Mouse (Mus musculus): ENCODE measurements around the gene Emx1. TPM values are rescaled to one million over a fixed set of nuclear protein-coding genes. Genes with fewer than 3 reads are reported as not detected.
"Not testable (repeated sequence)": the region's sequence is repeated elsewhere in the genome, so short reads cannot be mapped to it uniquely, and the experiment has no call there.

Emx1 gene
- polyA plus RNA-seq (2011; ENCODE audit: insufficient read depth, insufficient read length, low replicate concordance, missing spikeins) = not detected in 2 replicates

DNA sequence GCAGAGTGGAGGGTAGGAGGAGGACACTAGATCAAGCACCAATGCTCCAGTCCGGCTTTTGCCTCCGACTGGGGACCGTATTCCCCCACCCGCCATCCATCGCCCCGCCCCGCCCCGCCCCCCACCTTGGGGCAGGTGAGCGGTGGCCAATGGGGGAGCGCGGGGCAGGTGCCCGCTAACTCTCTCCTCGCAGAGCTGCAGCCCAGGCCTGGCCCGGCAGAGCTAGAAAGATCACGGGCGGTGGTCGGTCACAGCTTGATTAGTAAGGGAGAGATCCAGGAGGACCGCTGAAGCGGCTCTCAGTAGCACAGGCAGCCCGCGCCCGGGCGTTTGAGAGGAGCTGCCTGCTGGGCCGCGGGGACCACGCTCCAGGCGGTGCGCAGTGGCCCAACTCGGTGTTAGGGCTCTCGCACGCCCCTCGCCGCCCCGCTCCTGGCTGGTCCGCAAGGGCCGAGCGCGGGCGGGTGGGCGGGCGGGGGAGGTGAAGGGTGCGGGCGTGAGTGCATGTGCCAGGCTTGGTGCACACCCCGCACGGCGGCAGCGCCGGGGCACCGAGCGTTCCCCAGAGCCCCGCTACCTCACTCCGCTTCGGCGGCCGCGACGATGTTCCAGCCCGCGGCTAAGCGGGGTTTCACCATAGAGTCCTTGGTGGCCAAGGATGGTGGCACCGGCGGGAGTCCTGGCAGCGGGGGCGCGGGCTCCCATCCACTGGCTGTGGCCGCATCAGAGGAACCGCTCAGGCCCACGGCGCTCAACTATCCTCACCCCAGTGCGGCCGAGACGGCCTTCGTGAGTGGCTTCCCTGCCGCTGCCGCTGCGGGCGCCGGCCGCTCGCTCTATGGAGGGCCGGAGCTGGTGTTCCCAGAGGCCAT lies at the start of gene Emx1:
TSS of gene Emx1 (plus strand) at position 99 of the 872 bp plus-strand sequence.
- WGBS = 3% methylated on average over 77 of the region's 81 CpGs
- H3K4me3 ChIP-seq (replicated peaks; ENCODE audit: control insufficient read depth, low read depth, low read length) = no peak within 1 kb of the TSS
- no peak within 1 kb of the TSS for H3K27ac ChIP-seq (ENCODE audit: control insufficient read depth, insufficient read depth, low read depth, low read length, poor library complexity)
- TF ChIP-seq CTCF (IDR thresholded peaks at IDR 0.05; ENCODE audit: control insufficient read depth, insufficient read depth, low read length) = no peak
- no peak for TF ChIP-seq POLR2A (IDR thresholded peaks at IDR 0.05; ENCODE audit: borderline replicate concordance, control insufficient read depth, low read depth, low read length)
- no peaks in the 10 kb centered on the region for H3K4me1 ChIP-seq (ENCODE audit: control insufficient read depth, insufficient read depth, low read length)

DNA sequence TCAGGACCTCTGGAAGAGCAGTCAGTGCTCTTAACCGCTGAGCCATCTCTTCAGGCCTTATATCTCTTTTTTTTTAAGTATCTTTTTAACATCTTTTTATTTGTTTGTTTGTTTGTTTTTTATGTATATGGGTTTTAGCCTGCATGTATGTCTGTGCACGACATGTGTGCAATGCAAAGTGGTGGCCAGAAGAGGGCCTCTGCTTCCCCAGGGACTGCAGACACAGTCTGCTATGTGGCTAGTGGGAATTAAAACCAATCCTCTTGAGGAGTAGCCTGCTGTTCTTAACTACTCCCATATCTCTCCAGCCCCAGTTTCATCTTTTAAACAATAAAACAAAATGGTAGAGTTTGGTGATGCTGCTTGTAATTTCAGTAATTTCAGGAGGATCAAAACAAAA lies 47.7 kb upstream of the Emx1 start:
- Histone ChIP-seq H3K4me1 (ENCODE audit: control insufficient read depth, insufficient read depth, low read length) (no peaks in the 10 kb centered on the region), H3K27ac (ENCODE audit: control insufficient read depth, insufficient read depth, low read depth, low read length, poor library complexity) (no peak overlapping the region), H3K4me3 (replicated peaks; ENCODE audit: control insufficient read depth, low read depth, low read length) (no peak overlapping the region)
- WGBS = 91% methylated on average over 2 of the region's 2 CpGs
- TF ChIP-seq CTCF (IDR thresholded peaks at IDR 0.05; ENCODE audit: control insufficient read depth, insufficient read depth, low read length) (no peak), POLR2A (IDR thresholded peaks at IDR 0.05; ENCODE audit: borderline replicate concordance, control insufficient read depth, low read depth, low read length) (no peak)

DNA sequence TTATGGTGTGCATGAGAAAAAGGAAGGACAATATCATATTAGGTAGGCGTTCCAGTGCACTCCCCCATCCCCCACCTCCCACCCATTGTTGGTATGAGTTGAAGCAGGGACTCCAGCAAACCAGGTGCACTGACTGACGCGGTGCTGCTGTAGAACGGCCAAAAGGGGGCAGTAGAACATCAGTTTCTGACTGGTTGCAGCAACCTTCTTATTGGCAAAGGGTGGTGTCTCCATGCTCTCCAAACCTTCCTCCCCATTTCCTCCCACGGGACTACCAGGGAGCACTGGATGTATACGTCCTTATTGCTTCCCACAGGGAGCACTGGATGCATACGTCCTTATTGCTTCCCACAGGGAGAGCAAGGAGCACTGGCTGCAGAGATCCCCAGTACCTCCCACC lies 46.2 kb upstream of the Emx1 start:
- WGBS = 8% methylated on average over 7 of the region's 7 CpGs
- H3K27ac ChIP-seq (ENCODE audit: control insufficient read depth, insufficient read depth, low read depth, low read length, poor library complexity); H3K4me3 ChIP-seq (replicated peaks; ENCODE audit: control insufficient read depth, low read depth, low read length); H3K4me1 ChIP-seq (ENCODE audit: control insufficient read depth, insufficient read depth, low read length): not testable (repeated sequence)
- TF ChIP-seq CTCF (IDR thresholded peaks at IDR 0.05; ENCODE audit: control insufficient read depth, insufficient read depth, low read length) = peak; percentile 45

DNA sequence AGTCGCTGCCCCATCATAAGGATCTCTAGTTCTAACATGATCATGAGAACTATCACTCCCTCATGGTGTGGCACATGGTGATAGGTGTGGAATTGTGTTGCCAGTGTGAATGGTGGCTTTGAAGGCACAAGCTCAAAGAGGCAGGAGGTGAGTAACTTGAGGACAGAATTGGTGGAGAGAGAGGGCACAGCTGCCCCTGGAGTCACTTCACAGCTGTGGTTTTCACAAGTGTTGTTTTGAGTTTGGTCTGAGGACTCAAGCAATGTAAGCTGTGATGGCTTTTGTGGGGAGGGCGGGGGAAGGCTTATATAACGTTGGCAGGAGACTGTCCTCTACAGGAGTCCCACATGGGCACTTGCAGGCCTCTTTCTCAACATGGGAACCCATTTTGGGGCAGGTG lies 42.8 kb upstream of the Emx1 start:
- no peak for TF ChIP-seq POLR2A (IDR thresholded peaks at IDR 0.05; ENCODE audit: borderline replicate concordance, control insufficient read depth, low read depth, low read length)
- no peak for TF ChIP-seq CTCF (IDR thresholded peaks at IDR 0.05; ENCODE audit: control insufficient read depth, insufficient read depth, low read length)
- WGBS = 56% methylated on average over 3 of the region's 3 CpGs
- no peak overlapping the region for H3K27ac ChIP-seq (ENCODE audit: control insufficient read depth, insufficient read depth, low read depth, low read length, poor library complexity)
- no peak overlapping the region for H3K4me3 ChIP-seq (replicated peaks; ENCODE audit: control insufficient read depth, low read depth, low read length)
- H3K4me1 ChIP-seq (ENCODE audit: control insufficient read depth, insufficient read depth, low read length) = no peaks in the 10 kb centered on the region

DNA sequence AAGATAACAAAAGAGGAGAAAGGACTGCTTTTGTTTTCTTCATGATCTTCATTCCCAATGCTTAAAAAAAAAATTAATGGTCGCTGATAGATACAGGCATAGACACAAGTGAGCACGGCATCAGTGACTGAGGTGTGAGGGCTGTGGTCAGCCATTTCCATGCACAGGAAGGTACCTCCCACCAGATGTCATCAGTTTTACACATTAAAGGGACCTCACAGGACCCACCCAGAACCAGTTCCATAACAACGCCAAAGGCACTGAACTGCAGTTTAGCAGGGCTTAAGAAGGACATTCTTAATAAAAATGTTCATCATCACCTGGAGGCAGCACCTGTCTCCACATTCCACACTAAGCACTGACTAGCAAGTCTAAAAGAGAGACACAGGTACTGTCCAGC lies 39.6 kb upstream of the Emx1 start:
- no peak for TF ChIP-seq CTCF (IDR thresholded peaks at IDR 0.05; ENCODE audit: control insufficient read depth, insufficient read depth, low read length)
- TF ChIP-seq POLR2A (IDR thresholded peaks at IDR 0.05; ENCODE audit: borderline replicate concordance, control insufficient read depth, low read depth, low read length) = no peak
- whole genome bisulfite sequencing = 40% methylated on average over 3 of the region's 3 CpGs

DNA sequence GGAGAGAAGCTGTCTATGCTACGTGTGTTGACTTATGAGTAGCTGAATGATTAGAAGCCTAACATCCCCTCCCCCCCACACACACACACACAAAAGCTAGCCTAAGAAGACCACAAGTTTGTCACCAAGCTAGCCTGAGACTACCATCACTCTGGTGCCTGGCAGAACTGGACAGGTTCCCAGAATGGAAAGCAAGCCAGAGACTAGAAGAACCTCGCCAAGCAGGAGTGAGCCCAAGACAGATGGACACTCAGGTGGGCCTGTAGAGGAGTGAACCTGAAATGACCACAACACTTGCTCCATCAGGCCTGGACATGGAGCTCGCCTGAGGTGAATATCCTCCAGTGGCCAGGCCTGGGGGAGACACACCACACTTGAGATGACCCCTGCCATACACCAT lies 36.9 kb upstream of the Emx1 start:
- WGBS = 76% methylated on average over 3 of the region's 3 CpGs
- TF ChIP-seq POLR2A (IDR thresholded peaks at IDR 0.05; ENCODE audit: borderline replicate concordance, control insufficient read depth, low read depth, low read length) = no peak
- no peak for TF ChIP-seq CTCF (IDR thresholded peaks at IDR 0.05; ENCODE audit: control insufficient read depth, insufficient read depth, low read length)
- H3K27ac ChIP-seq (ENCODE audit: control insufficient read depth, insufficient read depth, low read depth, low read length, poor library complexity) = no peak overlapping the region
- H3K4me3 ChIP-seq (replicated peaks; ENCODE audit: control insufficient read depth, low read depth, low read length) = no peak overlapping the region
- no peaks in the 10 kb centered on the region for H3K4me1 ChIP-seq (ENCODE audit: control insufficient read depth, insufficient read depth, low read length)

More for the DNA sequence above, 39.6 kb upstream of the Emx1 start:
- no peak overlapping the region for H3K27ac ChIP-seq (ENCODE audit: control insufficient read depth, insufficient read depth, low read depth, low read length, poor library complexity)
- H3K4me3 ChIP-seq (replicated peaks; ENCODE audit: control insufficient read depth, low read depth, low read length) = no peak overlapping the region
- H3K4me1 ChIP-seq (ENCODE audit: control insufficient read depth, insufficient read depth, low read length) = no peaks in the 10 kb centered on the region

DNA sequence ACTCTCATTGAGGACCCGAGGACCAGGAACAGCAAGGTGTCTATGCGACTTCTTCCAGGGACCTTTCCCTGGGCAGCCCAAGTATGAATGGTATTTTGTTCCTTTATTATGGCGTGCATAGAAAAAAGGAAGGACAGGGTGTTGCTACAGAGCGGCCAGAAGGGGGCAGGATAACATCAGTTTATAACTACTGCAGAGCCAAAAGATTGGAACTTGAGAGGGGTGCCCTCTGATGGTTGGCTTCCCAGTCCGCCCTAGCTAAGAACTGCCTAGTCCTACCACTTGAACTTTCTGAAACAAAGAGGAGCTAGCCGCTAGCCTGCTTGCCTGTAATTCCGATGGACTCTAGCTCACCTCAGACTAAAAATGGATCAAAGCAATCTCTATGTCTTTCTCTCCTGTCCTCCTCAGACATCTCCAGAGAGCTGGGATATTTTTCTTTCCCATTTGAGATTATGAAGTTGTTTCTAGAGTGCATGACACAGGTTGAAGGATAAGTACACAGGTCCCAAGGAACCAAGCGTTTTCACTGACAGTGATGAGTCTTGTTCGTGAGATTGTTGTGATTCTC lies 33.2 kb upstream of the Emx1 start:
- 17% methylated on average over 9 of the region's 9 CpGs for WGBS
- TF ChIP-seq POLR2A (IDR thresholded peaks at IDR 0.05; ENCODE audit: borderline replicate concordance, control insufficient read depth, low read depth, low read length) (no peak), CTCF (IDR thresholded peaks at IDR 0.05; ENCODE audit: control insufficient read depth, insufficient read depth, low read length) (peak; percentile 35; the same call in 1 of the 2 replicates)
- H3K4me3 ChIP-seq (replicated peaks; ENCODE audit: control insufficient read depth, low read depth, low read length) = no peak overlapping the region
- no peaks in the 10 kb centered on the region for H3K4me1 ChIP-seq (ENCODE audit: control insufficient read depth, insufficient read depth, low read length)
- no peak overlapping the region for H3K27ac ChIP-seq (ENCODE audit: control insufficient read depth, insufficient read depth, low read depth, low read length, poor library complexity)

DNA sequence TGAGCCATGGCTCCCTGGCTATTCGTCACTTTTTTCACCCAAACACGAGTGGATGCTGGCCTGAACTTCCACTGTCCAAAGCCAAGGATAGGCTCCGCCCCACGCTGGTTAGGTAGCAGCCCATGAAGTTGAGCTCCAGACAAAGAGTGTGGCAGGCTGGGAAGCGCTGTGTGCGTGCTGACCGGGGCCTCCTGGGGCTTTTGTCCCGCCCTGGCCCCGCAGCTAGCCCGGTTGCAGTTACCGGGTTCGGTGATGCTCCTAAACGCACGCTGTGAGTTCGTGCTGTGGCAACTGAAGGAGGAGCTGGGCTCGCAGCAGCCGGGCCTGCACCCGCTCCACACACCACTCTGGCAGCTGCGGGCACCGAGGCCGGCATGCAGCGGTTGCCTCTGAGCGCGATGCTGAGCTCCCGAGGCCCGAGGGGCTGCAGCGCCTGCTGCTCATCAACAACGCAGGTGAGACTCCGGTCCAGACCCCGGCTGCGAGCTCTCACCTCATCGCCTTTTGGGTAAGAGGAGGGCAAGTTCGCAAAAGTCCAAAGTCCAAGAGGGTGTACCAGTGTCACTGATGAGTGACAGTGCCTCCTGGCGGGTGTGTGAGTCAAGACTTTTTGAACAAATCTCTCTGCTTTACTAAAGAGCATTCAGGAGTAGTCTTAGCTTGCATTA lies 32.2 kb upstream of the Emx1 start:
- TF ChIP-seq CTCF (IDR thresholded peaks at IDR 0.05; ENCODE audit: control insufficient read depth, insufficient read depth, low read length) = no peak; the same call in 1 of the 2 replicates
- TF ChIP-seq POLR2A (IDR thresholded peaks at IDR 0.05; ENCODE audit: borderline replicate concordance, control insufficient read depth, low read depth, low read length) = no peak
- WGBS = 5% methylated on average over 34 of the region's 34 CpGs
- H3K27ac ChIP-seq (ENCODE audit: control insufficient read depth, insufficient read depth, low read depth, low read length, poor library complexity) = no peak overlapping the region
- no peak overlapping the region for H3K4me3 ChIP-seq (replicated peaks; ENCODE audit: control insufficient read depth, low read depth, low read length)
- H3K4me1 ChIP-seq (ENCODE audit: control insufficient read depth, insufficient read depth, low read length) = no peaks in the 10 kb centered on the region

DNA sequence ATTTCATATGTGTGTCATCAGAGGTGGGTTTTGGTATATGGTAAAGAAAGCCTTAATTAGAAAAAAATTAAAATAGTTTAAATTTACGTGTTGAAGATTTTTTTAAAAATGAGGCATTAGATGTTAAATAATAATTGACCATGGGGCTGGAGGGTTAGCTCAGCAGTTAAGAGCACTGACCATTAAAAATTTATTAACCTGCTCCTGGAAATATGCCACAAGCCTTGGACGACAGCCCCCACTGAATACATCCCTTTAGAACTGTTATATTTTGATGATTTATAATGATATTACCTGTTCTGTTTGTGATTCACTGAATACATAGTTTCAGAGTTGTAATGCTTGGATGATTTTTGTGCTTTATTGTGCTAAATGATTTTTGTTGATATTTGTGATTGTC lies 30.7 kb upstream of the Emx1 start:
- WGBS = 75% methylated on average over 2 of the region's 2 CpGs
- not testable (repeated sequence) for H3K4me1 ChIP-seq (ENCODE audit: control insufficient read depth, insufficient read depth, low read length)

DNA sequence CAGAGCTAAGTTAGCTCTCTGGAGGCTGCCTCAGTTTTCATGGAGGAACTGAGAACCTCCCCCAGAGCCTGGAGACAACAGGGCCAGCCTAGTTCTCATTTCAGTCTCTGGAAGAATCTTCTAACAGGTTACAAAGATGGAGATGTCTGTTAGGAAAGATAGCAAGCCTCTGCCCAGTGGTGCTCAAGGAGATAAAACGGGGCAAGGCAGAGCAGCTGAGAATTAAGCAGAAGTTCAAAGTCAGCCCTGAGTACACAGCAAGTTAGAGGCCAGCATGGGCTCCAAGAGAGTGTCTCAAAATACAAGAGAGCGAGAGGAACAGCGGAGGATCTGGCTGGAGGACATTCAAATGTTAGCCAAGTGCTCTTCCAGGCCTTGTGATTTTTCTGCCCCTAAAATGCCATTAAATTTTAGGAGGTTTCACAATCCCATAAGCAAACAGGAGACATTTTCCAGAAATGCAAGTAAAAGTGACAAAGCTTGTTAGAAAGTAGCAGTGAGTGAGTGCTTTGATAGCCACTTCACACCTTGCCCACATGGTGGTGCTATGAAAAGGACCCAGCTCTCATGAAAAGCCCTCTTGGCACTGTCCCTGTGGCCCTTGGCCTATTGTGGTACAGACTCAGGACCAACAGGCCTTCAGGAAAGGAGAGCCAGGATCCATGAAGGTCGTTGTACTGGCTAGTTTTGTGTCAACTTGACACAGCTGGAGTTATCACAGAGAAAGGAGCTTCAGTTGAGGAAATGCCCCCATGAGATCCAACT lies 29.0 kb upstream of the Emx1 start:
- H3K4me1 ChIP-seq (ENCODE audit: control insufficient read depth, insufficient read depth, low read length); H3K4me3 ChIP-seq (replicated peaks; ENCODE audit: control insufficient read depth, low read depth, low read length); H3K27ac ChIP-seq (ENCODE audit: control insufficient read depth, insufficient read depth, low read depth, low read length, poor library complexity): not testable (repeated sequence)
- WGBS = 72% methylated on average over 4 of the region's 4 CpGs

More for the DNA sequence above, 30.7 kb upstream of the Emx1 start:
- not testable (repeated sequence) for H3K27ac ChIP-seq (ENCODE audit: control insufficient read depth, insufficient read depth, low read depth, low read length, poor library complexity); H3K4me3 ChIP-seq (replicated peaks; ENCODE audit: control insufficient read depth, low read depth, low read length)
